Mouse (Mus musculus): Measurements from ENCODE around the gene Isy1. TPM values are rescaled to one million over a fixed set of nuclear protein-coding genes. Genes with fewer than 3 reads are reported as not detected.

Gene Isy1
- polyA plus RNA-seq, 1 experiment from 2014 or later, result 73.8 TPM

GRCm38 (mm10) chr6:87842254-87842653, 3.7 kb upstream of the Isy1 start:
- Histone ChIP-seq H3K4me1 (replicated peaks; ENCODE audit: control insufficient read depth, insufficient read depth, low read length) (no peaks in the 10 kb centered on the region), H3K27ac (ENCODE audit: low read depth, low read length) (no peak overlapping the region), H3K36me3 (ENCODE audit: control insufficient read depth, insufficient read depth, low read length) (peaks cover 12% of the 10 kb centered on the region), H3K9me3 (ENCODE audit: control insufficient read depth, low read length) (no peaks in the 10 kb centered on the region), H3K9ac (ENCODE audit: low read length) (no peak overlapping the region), H3K27me3 (ENCODE audit: control insufficient read depth, insufficient read depth, low read length) (no peaks in the 10 kb centered on the region), H3K4me3 (ENCODE audit: low read depth, low read length) (no peak overlapping the region), H3K4me2 (ENCODE audit: low read depth, low read length, severe bottlenecking) (no peak overlapping the region)
- ATAC-seq (replicated peaks; ENCODE audit: low FRiP score) (no peak), DNase-seq (ENCODE audit: low spot score) (no peak)
- whole genome bisulfite sequencing, result 14% methylated on average over 1 of the region's 1 CpGs

- Histone ChIP-seq H3K27me3 (ENCODE audit: control insufficient read depth, insufficient read depth, low read length) (no peaks in the 10 kb centered on the region), H3K9ac (ENCODE audit: low read length) (no peak overlapping the region), H3K4me3 (ENCODE audit: low read depth, low read length) (no peak overlapping the region), H3K36me3 (ENCODE audit: control insufficient read depth, insufficient read depth, low read length) (peaks cover 12% of the 10 kb centered on the region), H3K4me1 (replicated peaks; ENCODE audit: control insufficient read depth, insufficient read depth, low read length) (no peaks in the 10 kb centered on the region), H3K27ac (ENCODE audit: low read depth, low read length) (no peak overlapping the region), H3K4me2 (ENCODE audit: low read depth, low read length, severe bottlenecking) (no peak overlapping the region), H3K9me3 (ENCODE audit: control insufficient read depth, low read length) (no peaks in the 10 kb centered on the region)
- no peak for DNase-seq (ENCODE audit: low spot score)
- no peak for ATAC-seq (replicated peaks; ENCODE audit: low FRiP score)
- 88% methylated on average over 8 of the region's 8 CpGs for WGBS
Observed at GRCm38 (mm10) chr6:87841635-87842034, 3.0 kb upstream of the Isy1 start.

DNA sequence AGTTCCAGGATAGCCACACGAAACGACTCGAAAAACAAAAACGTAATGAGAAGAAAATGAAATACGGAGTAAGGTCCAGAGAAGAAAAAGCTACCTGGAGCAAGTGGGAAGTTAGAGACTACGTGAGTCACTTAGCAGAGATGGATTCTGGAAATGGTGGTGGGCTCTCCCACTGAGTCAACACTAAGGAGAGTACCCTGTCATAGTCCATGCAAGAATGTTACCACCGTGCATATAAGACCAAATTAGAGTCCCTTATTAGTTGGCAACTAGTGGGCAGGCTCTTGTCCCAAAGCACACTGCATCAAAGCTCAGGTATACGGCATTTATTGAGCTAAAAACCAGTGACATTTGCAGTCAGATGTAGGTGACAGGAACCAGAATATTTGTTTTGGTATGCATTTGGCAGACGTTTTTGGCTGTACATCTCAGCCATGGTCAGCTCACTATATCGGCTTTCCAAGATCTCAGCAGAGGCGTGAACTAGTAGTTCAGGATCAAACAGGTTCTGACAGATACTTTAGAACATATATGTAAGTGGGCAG, 1.3 kb upstream of the Isy1 start:
- Histone ChIP-seq H3K4me2 (ENCODE audit: low read depth, low read length, severe bottlenecking) (no peak overlapping the region), H3K9me3 (ENCODE audit: control insufficient read depth, low read length) (no peaks in the 10 kb centered on the region), H3K4me3 (ENCODE audit: low read depth, low read length) (no peak overlapping the region), H3K27me3 (ENCODE audit: control insufficient read depth, insufficient read depth, low read length) (no peaks in the 10 kb centered on the region), H3K4me1 (replicated peaks; ENCODE audit: control insufficient read depth, insufficient read depth, low read length) (no peaks in the 10 kb centered on the region), H3K27ac (ENCODE audit: low read depth, low read length) (no peak overlapping the region), H3K9ac (ENCODE audit: low read length) (no peak overlapping the region), H3K36me3 (ENCODE audit: control insufficient read depth, insufficient read depth, low read length) (peaks cover 6% of the 10 kb centered on the region)
- no peak for DNase-seq (ENCODE audit: low spot score)
- no peak for ATAC-seq (replicated peaks; ENCODE audit: low FRiP score)
- WGBS, result 72% methylated on average over 11 of the region's 11 CpGs

DNA sequence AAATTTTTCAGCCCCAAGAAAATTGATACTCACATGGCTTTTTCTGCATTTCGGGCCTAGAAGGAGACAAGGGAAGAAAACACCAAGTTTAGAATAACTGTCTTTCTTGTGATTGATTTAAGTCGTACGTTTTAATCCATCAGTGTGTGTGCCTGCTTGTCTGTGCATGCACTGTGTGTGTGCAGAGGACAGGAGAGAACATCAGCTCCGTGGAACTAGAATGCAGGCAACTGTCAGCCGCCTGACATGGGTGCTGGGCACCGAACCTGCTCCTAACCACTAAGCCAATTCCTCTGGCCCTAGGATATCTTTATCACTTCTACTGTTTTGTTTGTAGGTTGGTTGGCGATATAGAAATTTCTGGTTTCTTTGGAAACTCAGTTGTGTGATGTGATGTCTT, 2.9 kb downstream of the Isy1 start, which contains the start of gene Gm45140:
Gene Gm45140 (minus strand): TSS at position 101 of the 400 bp plus-strand sequence.
- no peaks in the 10 kb centered on the region; the same call in 1 of the 2 replicates for H3K36me3 ChIP-seq (ENCODE audit: control insufficient read depth, insufficient read depth, low read length)
- WGBS, result 93% methylated on average over 7 of the region's 7 CpGs

DNA sequence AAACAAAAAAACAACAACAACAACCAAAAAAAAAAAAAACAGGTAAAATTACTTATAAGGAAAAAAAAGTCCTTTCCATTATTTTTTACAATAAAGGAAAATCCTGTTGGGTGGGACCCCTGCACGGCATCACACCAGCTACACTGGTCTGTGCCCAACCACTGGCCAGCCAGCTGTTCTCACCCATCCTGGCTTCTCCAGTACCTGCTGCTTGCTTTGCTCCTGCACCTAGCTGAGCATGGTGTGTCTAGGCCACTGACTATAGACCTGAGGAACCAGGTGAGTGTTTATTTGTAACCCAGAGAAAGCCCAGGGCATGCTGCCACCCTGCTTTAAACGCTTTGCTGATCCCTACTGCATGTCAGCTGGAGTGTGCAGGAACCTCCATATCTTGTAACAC, 18.2 kb downstream of the Isy1 start:
- DNase-seq (ENCODE audit: low spot score), result no peak
- H3K36me3 ChIP-seq (ENCODE audit: control insufficient read depth, insufficient read depth, low read length), result peaks cover 15% of the 10 kb centered on the region; the same call in 1 of the 2 replicates
- H3K4me1 ChIP-seq (replicated peaks; ENCODE audit: control insufficient read depth, insufficient read depth, low read length), result no peaks in the 10 kb centered on the region
- no peak overlapping the region for H3K4me2 ChIP-seq (ENCODE audit: low read depth, low read length, severe bottlenecking)
- H3K4me3 ChIP-seq (ENCODE audit: low read depth, low read length), result no peak overlapping the region
- no peaks in the 10 kb centered on the region for H3K9me3 ChIP-seq (ENCODE audit: control insufficient read depth, low read length)
- 100% methylated on average over 2 of the region's 2 CpGs for WGBS
- H3K27me3 ChIP-seq (ENCODE audit: control insufficient read depth, insufficient read depth, low read length), result no peaks in the 10 kb centered on the region
- H3K27ac ChIP-seq (ENCODE audit: low read depth, low read length), result no peak overlapping the region
- H3K9ac ChIP-seq (ENCODE audit: low read length), result no peak overlapping the region
- no peak for ATAC-seq (replicated peaks; ENCODE audit: low FRiP score)

More for the DNA sequence above, 2.9 kb downstream of the Isy1 start, which contains the start of gene Gm45140:
- no peaks in the 10 kb centered on the region for H3K4me1 ChIP-seq (replicated peaks; ENCODE audit: control insufficient read depth, insufficient read depth, low read length)
- no peaks in the 10 kb centered on the region for H3K9me3 ChIP-seq (ENCODE audit: control insufficient read depth, low read length)
- H3K27ac ChIP-seq (ENCODE audit: low read depth, low read length), result no peak within 1 kb of the TSS
- H3K4me2 ChIP-seq (ENCODE audit: low read depth, low read length, severe bottlenecking), result no peak within 1 kb of the TSS
- DNase-seq (ENCODE audit: low spot score) (no peak), ATAC-seq (replicated peaks; ENCODE audit: low FRiP score) (no peak)
- no peaks in the 10 kb centered on the region for H3K27me3 ChIP-seq (ENCODE audit: control insufficient read depth, insufficient read depth, low read length)
- no peak within 1 kb of the TSS for H3K9ac ChIP-seq (ENCODE audit: low read length)
- no peak within 1 kb of the TSS for H3K4me3 ChIP-seq (ENCODE audit: low read depth, low read length)

DNA sequence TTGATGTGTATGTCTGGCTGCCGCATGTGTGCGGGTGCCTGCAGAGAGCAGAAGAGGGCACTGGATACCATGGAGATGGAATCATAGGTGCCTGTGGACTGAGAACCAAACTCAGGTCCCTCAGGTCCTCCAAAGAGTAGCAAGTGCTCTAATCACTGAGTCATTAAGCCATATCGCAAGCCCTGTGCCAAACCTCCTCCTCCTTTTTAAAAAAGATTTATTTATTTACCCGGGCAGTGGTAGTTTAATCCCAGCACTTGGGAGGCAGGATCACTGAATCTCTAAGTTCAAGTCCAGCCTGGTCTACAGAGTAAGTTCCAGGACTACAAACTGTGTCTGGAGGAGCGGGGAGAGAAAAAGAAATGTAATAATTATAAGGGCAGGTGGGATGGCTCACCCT, 24.1 kb downstream of the Isy1 start:
- Histone ChIP-seq H3K27me3 (ENCODE audit: control insufficient read depth, insufficient read depth, low read length) (no peaks in the 10 kb centered on the region), H3K4me1 (replicated peaks; ENCODE audit: control insufficient read depth, insufficient read depth, low read length) (no peaks in the 10 kb centered on the region; the same call in 1 of the 2 replicates), H3K4me3 (ENCODE audit: low read depth, low read length) (no peak overlapping the region), H3K4me2 (ENCODE audit: low read depth, low read length, severe bottlenecking) (no peak overlapping the region), H3K9ac (ENCODE audit: low read length) (no peak overlapping the region), H3K9me3 (ENCODE audit: control insufficient read depth, low read length) (no peaks in the 10 kb centered on the region), H3K27ac (ENCODE audit: low read depth, low read length) (no peak overlapping the region), H3K36me3 (ENCODE audit: control insufficient read depth, insufficient read depth, low read length) (peaks cover 7% of the 10 kb centered on the region; the same call in 1 of the 2 replicates)
- WGBS, result 90% methylated on average over 5 of the region's 5 CpGs
- DNase-seq (ENCODE audit: low spot score), result no peak
- ATAC-seq (replicated peaks; ENCODE audit: low FRiP score), result no peak

- WGBS, result 88% methylated on average over 1 of the region's 1 CpGs
- no peak overlapping the region for H3K27ac ChIP-seq (ENCODE audit: low read depth, low read length)
- H3K4me3 ChIP-seq (ENCODE audit: low read depth, low read length), result peak overlapping the region; percentile 67
- H3K27me3 ChIP-seq (ENCODE audit: control insufficient read depth, insufficient read depth, low read length), result no peaks in the 10 kb centered on the region
- peaks cover 5% of the 10 kb centered on the region; the same call in 1 of the 2 replicates for H3K36me3 ChIP-seq (ENCODE audit: control insufficient read depth, insufficient read depth, low read length)
- H3K9ac ChIP-seq (ENCODE audit: low read length), result no peak overlapping the region
- peak overlapping the region; percentile 92 for H3K4me2 ChIP-seq (ENCODE audit: low read depth, low read length, severe bottlenecking)
- no peaks in the 10 kb centered on the region for H3K9me3 ChIP-seq (ENCODE audit: control insufficient read depth, low read length)
- DNase-seq (ENCODE audit: low spot score) (no peak), ATAC-seq (replicated peaks; ENCODE audit: low FRiP score) (no peak)
- no peaks in the 10 kb centered on the region; the same call in 1 of the 2 replicates for H3K4me1 ChIP-seq (replicated peaks; ENCODE audit: control insufficient read depth, insufficient read depth, low read length)
Observed at GRCm38 (mm10) chr6:87812656-87813055, 25.9 kb downstream of the Isy1 start.

DNA sequence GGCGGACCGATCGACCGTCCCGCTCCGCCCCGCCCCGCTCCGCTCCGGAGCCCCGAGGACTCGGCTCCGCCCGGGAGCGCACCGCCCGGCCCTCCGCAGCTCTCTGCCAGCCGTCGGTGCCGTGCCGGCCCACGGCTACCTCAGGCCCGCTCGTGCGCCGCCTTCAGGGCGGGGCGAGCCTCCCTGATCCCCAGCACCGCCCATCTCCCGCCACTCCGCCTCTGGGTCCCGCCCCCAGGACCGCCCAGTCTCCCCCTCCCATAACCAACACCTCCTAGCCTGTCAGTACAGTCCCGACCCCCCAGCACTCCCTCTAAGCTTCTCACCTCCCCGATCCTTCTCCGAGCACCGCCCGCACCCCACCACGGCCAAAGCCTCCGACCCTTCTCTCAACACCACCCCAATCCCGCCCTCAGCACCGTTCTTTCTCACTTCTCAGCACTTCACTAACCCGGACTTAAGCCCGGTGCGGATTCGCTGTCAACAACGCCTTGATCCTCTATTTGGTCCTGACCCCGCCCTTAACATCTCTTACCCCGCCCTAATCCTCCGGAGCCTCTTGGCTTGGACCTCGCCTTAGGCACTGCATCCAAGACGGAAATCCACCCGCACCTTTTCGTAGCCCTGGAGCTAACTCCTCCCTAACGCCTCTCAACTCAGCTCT, 26.8 kb downstream of the Isy1 start, which contains the start of gene Rab43:
Gene Rab43 (minus strand): TSS at position 490 of the 664 bp plus-strand sequence.
- Histone ChIP-seq H3K4me2 (ENCODE audit: low read depth, low read length, severe bottlenecking) (peak within 1 kb of the TSS; percentile 92), H3K27me3 (ENCODE audit: control insufficient read depth, insufficient read depth, low read length) (no peaks in the 10 kb centered on the region), H3K9me3 (ENCODE audit: control insufficient read depth, low read length) (no peaks in the 10 kb centered on the region), H3K4me1 (replicated peaks; ENCODE audit: control insufficient read depth, insufficient read depth, low read length) (no peaks in the 10 kb centered on the region; the same call in 1 of the 2 replicates), H3K36me3 (ENCODE audit: control insufficient read depth, insufficient read depth, low read length) (peaks cover 3% of the 10 kb centered on the region; the same call in 1 of the 2 replicates), H3K4me3 (ENCODE audit: low read depth, low read length) (peak within 1 kb of the TSS; percentile 67), H3K9ac (ENCODE audit: low read length) (peak within 1 kb of the TSS; percentile 66), H3K27ac (ENCODE audit: low read depth, low read length) (0 out of 2 replicates have a peak within 1 kb of the TSS, but pooled peaks have one; percentile 6)
- ATAC-seq (replicated peaks; ENCODE audit: low FRiP score) (peak; percentile 95), DNase-seq (ENCODE audit: low spot score) (peak; percentile 94)
- 1% methylated on average over 54 of the region's 56 CpGs for WGBS
